Mouse (Mus musculus) embryonic stem cell, embryonic (primary cell): ENCODE measurements at regions not wholly inside any gene's neighbourhood (a gene's known extent, or its start where the extent isn't known, plus 50 kb on each side); places are given as distances from the start of the nearest gene placed in this dataset.

Experiments
- CTCF ChIA-PET, 4 experiments: fragments of 300-600 bp in 2 of 4; fragments of 350-600 bp in 2 of 4; sonication (Branson Sonifier 250); formaldehyde crosslinking; loops; one replicate each; lab custom pipeline; 2022; ENCODE audit warnings: inconsistent platforms in 2 of 4; lab: Charles Lee
- POLR2A ChIA-PET, 4 experiments: fragments of 300-600 bp in 2 of 4; fragments of 350-600 bp in 2 of 4; sonication (Branson Sonifier 250); formaldehyde crosslinking; loops; one replicate each; lab custom pipeline; 2022; ENCODE audit warnings: antibody characterized with exemption in 4 of 4, inconsistent platforms in 1 of 4; lab: Charles Lee

- POLR2A ChIA-PET, result no interaction called here
- CTCF ChIA-PET, result no interaction called here
Observed at GRCm38 (mm10) chr4:37566226-37566625, 614.7 kb upstream of the Lingo2 start.

- POLR2A ChIA-PET, result interaction anchor here in 1 of 4 experiments (0.5 kb wide), 1 partner anchor 1803 kb away, joined by 7 read pairs; no protein-coding TSS in a partner anchor
- CTCF ChIA-PET, result no interaction called here
Observed at GRCm38 (mm10) chr4:37560209-37560608, 608.7 kb upstream of the Lingo2 start.

- ChIA-PET CTCF (no interaction called here), POLR2A (no interaction called here)
Observed at GRCm38 (mm10) chr4:37546001-37546400, 594.5 kb upstream of the Lingo2 start.

- POLR2A ChIA-PET, result no interaction called here
- CTCF ChIA-PET, result no interaction called here
Observed at GRCm38 (mm10) chr4:37507732-37508131, 556.2 kb upstream of the Lingo2 start.
